Mouse (Mus musculus): ENCODE measurements around the gene Klhl23. TPM values are rescaled to one million over a fixed set of nuclear protein-coding genes. Genes with fewer than 3 reads are reported as not detected.
A peak's percentile ranks its signal among the peaks of the same experiment; 100 is the strongest.
"Not testable (repeated sequence)": the region's sequence is repeated elsewhere in the genome, so short reads cannot be mapped to it uniquely, and the experiment has no call there.

Klhl23 gene
- polyA plus RNA-seq, 1 experiment from 2014 or later: 44.9 TPM

DNA sequence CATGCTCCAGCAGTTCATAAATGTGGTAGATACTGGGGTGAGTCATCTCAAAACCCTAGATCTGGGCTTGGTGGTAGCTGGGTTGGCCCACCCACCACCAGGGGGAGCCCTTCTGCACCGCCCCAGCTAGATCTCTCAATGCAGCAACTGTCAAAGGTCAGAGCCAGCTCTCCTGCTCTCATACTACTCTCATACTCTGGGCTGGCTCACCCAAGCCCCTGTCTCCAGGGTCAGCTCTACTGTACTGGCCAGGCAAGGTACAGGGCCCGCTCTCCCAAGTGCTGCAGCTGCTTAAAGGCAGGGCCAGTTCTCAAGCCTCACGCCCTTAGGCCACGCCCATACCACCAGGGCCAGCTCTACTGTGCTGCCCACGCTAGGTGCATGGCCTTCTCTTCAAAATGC, 18.8 kb upstream of the Klhl23 start:
- WGBS: 32% methylated on average over 5 of the region's 5 CpGs
- peak; percentile 87 for ATAC-seq (replicated peaks; ENCODE audit: low FRiP score)
- peak; percentile 81 for DNase-seq (ENCODE audit: low spot score)
- Histone ChIP-seq H3K27ac (ENCODE audit: low read depth, low read length) (peak overlapping the region; percentile 62; the same call in 1 of the 2 replicates), H3K4me3 (ENCODE audit: low read depth, low read length) (peak overlapping the region; percentile 35), H3K36me3 (ENCODE audit: control insufficient read depth, insufficient read depth, low read length) (no peaks in the 10 kb centered on the region), H3K27me3 (replicated peaks; ENCODE audit: control insufficient read depth, insufficient read depth, low read length) (no peaks in the 10 kb centered on the region), H3K9ac (ENCODE audit: low read depth, low read length) (peak overlapping the region; percentile 58), H3K4me2 (peak overlapping the region; percentile 59), H3K9me3 (ENCODE audit: control insufficient read depth, low read length) (no peaks in the 10 kb centered on the region), H3K4me1 (replicated peaks; ENCODE audit: control insufficient read depth, insufficient read depth, low read length) (peaks cover 17% of the 10 kb centered on the region)

DNA sequence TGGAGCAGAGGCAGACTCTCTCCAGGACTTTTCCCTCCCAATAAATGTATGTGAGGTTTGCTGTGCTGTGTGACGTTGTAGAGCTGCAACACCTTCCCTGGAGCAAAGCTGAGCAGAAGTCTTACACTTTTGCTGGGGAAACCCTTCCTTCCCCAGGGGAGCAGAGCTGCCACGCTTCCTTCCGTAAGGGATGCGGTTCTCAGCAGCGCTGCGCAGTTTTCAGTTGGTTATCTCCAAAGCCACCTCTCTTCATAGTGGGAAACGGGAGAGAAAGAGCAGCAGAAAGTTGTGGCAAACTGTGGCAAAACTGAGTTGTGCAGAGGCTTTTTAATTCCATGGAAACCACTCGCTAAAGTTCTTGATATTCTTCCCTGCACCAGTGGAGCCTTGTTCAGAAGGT, 18.0 kb upstream of the Klhl23 start:
- DNase-seq (ENCODE audit: low spot score) (no peak), ATAC-seq (replicated peaks; ENCODE audit: low FRiP score) (no peak)
- Histone ChIP-seq H3K4me3 (ENCODE audit: low read depth, low read length) (no peak overlapping the region), H3K4me2 (peak overlapping the region; percentile 59), H3K4me1 (replicated peaks; ENCODE audit: control insufficient read depth, insufficient read depth, low read length) (peaks cover 17% of the 10 kb centered on the region), H3K36me3 (ENCODE audit: control insufficient read depth, insufficient read depth, low read length) (no peaks in the 10 kb centered on the region), H3K9ac (ENCODE audit: low read depth, low read length) (peak overlapping the region; percentile 11; the same call in 1 of the 2 replicates), H3K27me3 (replicated peaks; ENCODE audit: control insufficient read depth, insufficient read depth, low read length) (no peaks in the 10 kb centered on the region), H3K9me3 (ENCODE audit: control insufficient read depth, low read length) (no peaks in the 10 kb centered on the region), H3K27ac (ENCODE audit: low read depth, low read length) (peak overlapping the region; percentile 2; the same call in 1 of the 2 replicates)
- 46% methylated on average over 8 of the region's 8 CpGs for WGBS

DNA sequence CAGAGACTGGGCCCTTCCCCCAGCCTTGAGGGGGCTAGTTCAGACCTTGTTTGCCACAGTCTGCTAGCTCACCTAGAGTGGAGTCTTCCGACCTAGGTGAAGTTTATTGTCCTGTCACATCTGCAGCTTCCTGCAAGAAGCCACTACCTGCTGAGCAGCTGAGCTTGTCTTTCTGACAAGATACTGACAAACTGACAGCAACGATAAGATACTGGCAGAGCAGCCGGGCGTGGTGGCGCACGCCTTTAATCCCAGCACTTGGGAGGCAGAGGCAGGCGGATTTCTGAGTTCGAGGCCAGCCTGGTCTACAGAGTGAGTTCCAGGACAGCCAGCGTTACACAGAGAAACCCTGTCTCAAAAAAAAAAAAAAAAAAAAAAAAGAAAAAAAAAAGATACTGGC, 17.1 kb upstream of the Klhl23 start:
- not testable (repeated sequence) for DNase-seq (ENCODE audit: low spot score); H3K27ac ChIP-seq (ENCODE audit: low read depth, low read length); H3K9me3 ChIP-seq (ENCODE audit: control insufficient read depth, low read length); H3K27me3 ChIP-seq (replicated peaks; ENCODE audit: control insufficient read depth, insufficient read depth, low read length); H3K4me2 ChIP-seq; H3K36me3 ChIP-seq (ENCODE audit: control insufficient read depth, insufficient read depth, low read length); H3K4me3 ChIP-seq (ENCODE audit: low read depth, low read length); H3K9ac ChIP-seq (ENCODE audit: low read depth, low read length)
- 55% methylated on average over 8 of the region's 9 CpGs for WGBS
- peak; percentile 23; the same call in 1 of the 2 replicates for ATAC-seq (replicated peaks; ENCODE audit: low FRiP score)
- peaks cover 17% of the 10 kb centered on the region for H3K4me1 ChIP-seq (replicated peaks; ENCODE audit: control insufficient read depth, insufficient read depth, low read length)

- Histone ChIP-seq H3K27ac (ENCODE audit: low read depth, low read length) (no peak overlapping the region), H3K36me3 (ENCODE audit: control insufficient read depth, insufficient read depth, low read length) (no peaks in the 10 kb centered on the region), H3K9ac (ENCODE audit: low read depth, low read length) (no peak overlapping the region), H3K9me3 (ENCODE audit: control insufficient read depth, low read length) (no peaks in the 10 kb centered on the region), H3K4me2 (no peak overlapping the region), H3K4me1 (replicated peaks; ENCODE audit: control insufficient read depth, insufficient read depth, low read length) (peaks cover 8% of the 10 kb centered on the region), H3K4me3 (ENCODE audit: low read depth, low read length) (no peak overlapping the region), H3K27me3 (replicated peaks; ENCODE audit: control insufficient read depth, insufficient read depth, low read length) (no peaks in the 10 kb centered on the region)
- DNase-seq (ENCODE audit: low spot score) (no peak), ATAC-seq (replicated peaks; ENCODE audit: low FRiP score) (no peak)
- 61% methylated on average over 15 of the region's 15 CpGs for WGBS
Observed at GRCm38 (mm10) chr2:69810169-69810568, 11.6 kb upstream of the Klhl23 start.

GRCm38 (mm10) chr2:69811349-69811748, 10.4 kb upstream of the Klhl23 start:
- not testable (repeated sequence) for H3K9me3 ChIP-seq (ENCODE audit: control insufficient read depth, low read length); DNase-seq (ENCODE audit: low spot score); H3K27me3 ChIP-seq (replicated peaks; ENCODE audit: control insufficient read depth, insufficient read depth, low read length); H3K36me3 ChIP-seq (ENCODE audit: control insufficient read depth, insufficient read depth, low read length); H3K4me3 ChIP-seq (ENCODE audit: low read depth, low read length); H3K27ac ChIP-seq (ENCODE audit: low read depth, low read length); H3K9ac ChIP-seq (ENCODE audit: low read depth, low read length); H3K4me2 ChIP-seq; ATAC-seq (replicated peaks; ENCODE audit: low FRiP score)
- WGBS: 46% methylated on average over 7 of the region's 7 CpGs
- H3K4me1 ChIP-seq (replicated peaks; ENCODE audit: control insufficient read depth, insufficient read depth, low read length): peaks cover 15% of the 10 kb centered on the region

DNA sequence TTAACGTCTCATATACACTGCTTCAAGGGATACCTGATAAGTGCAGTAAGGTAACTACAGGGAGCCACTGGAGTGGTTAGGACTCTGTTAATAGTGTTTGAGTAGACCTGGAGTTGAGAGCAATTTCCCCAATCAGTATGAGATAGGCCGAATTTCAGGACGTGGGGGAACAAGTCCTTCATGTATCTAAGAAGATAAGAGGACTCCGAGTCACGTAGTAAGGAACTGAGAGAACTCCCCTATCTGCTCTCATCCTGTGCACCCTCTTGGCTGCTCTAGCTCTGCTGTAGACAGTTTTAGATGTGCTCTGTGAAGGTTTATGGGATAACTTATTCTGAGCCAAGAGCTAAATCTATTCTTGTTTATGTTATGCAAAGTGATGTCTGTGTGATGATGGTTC, 5.2 kb upstream of the Klhl23 start:
- no peak overlapping the region for H3K4me2 ChIP-seq
- H3K9me3 ChIP-seq (ENCODE audit: control insufficient read depth, low read length): no peaks in the 10 kb centered on the region
- H3K27me3 ChIP-seq (replicated peaks; ENCODE audit: control insufficient read depth, insufficient read depth, low read length): no peaks in the 10 kb centered on the region
- H3K27ac ChIP-seq (ENCODE audit: low read depth, low read length): 0 out of 2 replicates have a peak overlapping the region, but pooled peaks have one; percentile 8
- DNase-seq (ENCODE audit: low spot score) (peak; percentile 26), ATAC-seq (replicated peaks; ENCODE audit: low FRiP score) (peak; percentile 79)
- no peak overlapping the region for H3K4me3 ChIP-seq (ENCODE audit: low read depth, low read length)
- 25% methylated on average over 5 of the region's 5 CpGs for WGBS
- no peaks in the 10 kb centered on the region for H3K36me3 ChIP-seq (ENCODE audit: control insufficient read depth, insufficient read depth, low read length)
- no peak overlapping the region for H3K9ac ChIP-seq (ENCODE audit: low read depth, low read length)
- peaks cover 25% of the 10 kb centered on the region for H3K4me1 ChIP-seq (replicated peaks; ENCODE audit: control insufficient read depth, insufficient read depth, low read length)

GRCm38 (mm10) chr2:69818350-69819085, 3.2 kb upstream of the Klhl23 start:
- Histone ChIP-seq H3K9me3 (ENCODE audit: control insufficient read depth, low read length) (no peaks in the 10 kb centered on the region), H3K27me3 (replicated peaks; ENCODE audit: control insufficient read depth, insufficient read depth, low read length) (no peaks in the 10 kb centered on the region), H3K27ac (ENCODE audit: low read depth, low read length) (peak overlapping the region; percentile 61), H3K9ac (ENCODE audit: low read depth, low read length) (no peak overlapping the region), H3K4me3 (ENCODE audit: low read depth, low read length) (no peak overlapping the region), H3K4me1 (replicated peaks; ENCODE audit: control insufficient read depth, insufficient read depth, low read length) (peaks cover 25% of the 10 kb centered on the region), H3K36me3 (ENCODE audit: control insufficient read depth, insufficient read depth, low read length) (no peaks in the 10 kb centered on the region), H3K4me2 (peak overlapping the region; percentile 40; the same call in 1 of the 2 replicates)
- peak; percentile 75 for ATAC-seq (replicated peaks; ENCODE audit: low FRiP score)
- no peak for DNase-seq (ENCODE audit: low spot score)
- 64% methylated on average over 9 of the region's 9 CpGs for WGBS

DNA sequence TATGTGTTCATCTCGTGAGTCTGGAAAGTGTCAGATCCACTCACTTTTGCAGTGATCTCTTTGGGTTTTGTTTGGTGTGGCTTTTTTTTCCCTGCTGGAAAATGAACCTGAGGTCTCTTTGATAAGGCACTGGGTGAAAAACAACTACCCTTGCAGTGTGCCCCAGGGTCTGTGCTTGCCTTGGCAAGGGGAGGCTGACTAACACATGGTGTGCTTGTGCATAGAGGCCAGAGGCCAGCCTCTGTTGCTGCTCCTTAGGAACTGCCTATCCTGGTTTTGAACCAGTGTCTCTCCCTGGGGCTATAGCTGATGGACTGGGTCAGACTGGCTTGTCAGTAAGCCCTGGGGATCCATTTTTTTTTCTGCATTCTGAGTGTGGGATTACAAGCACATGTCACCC, 1.5 kb upstream of the Klhl23 start:
- ATAC-seq (replicated peaks; ENCODE audit: low FRiP score) (no peak), DNase-seq (ENCODE audit: low spot score) (peak; percentile 29)
- Histone ChIP-seq H3K27me3 (replicated peaks; ENCODE audit: control insufficient read depth, insufficient read depth, low read length) (no peaks in the 10 kb centered on the region), H3K9me3 (ENCODE audit: control insufficient read depth, low read length) (no peaks in the 10 kb centered on the region), H3K9ac (ENCODE audit: low read depth, low read length) (no peak overlapping the region), H3K36me3 (ENCODE audit: control insufficient read depth, insufficient read depth, low read length) (no peaks in the 10 kb centered on the region), H3K27ac (ENCODE audit: low read depth, low read length) (peak overlapping the region; percentile 75), H3K4me2 (no peak overlapping the region), H3K4me1 (replicated peaks; ENCODE audit: control insufficient read depth, insufficient read depth, low read length) (peaks cover 32% of the 10 kb centered on the region), H3K4me3 (ENCODE audit: low read depth, low read length) (no peak overlapping the region)
- 71% methylated on average over 1 of the region's 1 CpGs for WGBS
